Mouse (Mus musculus) ES-E14 (cell line): ENCODE measurements around the gene Eef1akmt1.

Experiments
- CHD2 ChIP-seq: IDR thresholded peaks from 2 replicates; pipeline ENCODE4 v1.6.1; 2014; ENCODE audit warnings: mild to moderate bottlenecking, low read depth, low read length, inconsistent platforms
- HCFC1 ChIP-seq: IDR thresholded peaks from 2 replicates; pipeline ENCODE4 v1.6.1; 2012; ENCODE audit warnings: low read length, inconsistent platforms, borderline replicate concordance; ENCODE audit not compliant: insufficient read depth
- MAFK ChIP-seq: IDR thresholded peaks from 2 replicates; pipeline ENCODE4 v1.6.1; 2014; ENCODE audit warnings: mild to moderate bottlenecking, low read depth, low read length, inconsistent platforms; ENCODE audit not compliant: insufficient read depth
- ZC3H11A ChIP-seq: IDR thresholded peaks from 2 replicates; pipeline ENCODE4 v1.6.1; 2012; ENCODE audit warnings: low read depth, mild to moderate bottlenecking, inconsistent platforms, low read length, borderline replicate concordance
- ZNF384 ChIP-seq: IDR thresholded peaks from 2 replicates; pipeline ENCODE4 v1.6.1; 2012; ENCODE audit warnings: low read depth, low read length, inconsistent platforms

- TF ChIP-seq ZC3H11A (no peak), ZNF384 (no peak), MAFK (no peak), HCFC1 (no peak), CHD2 (no peak)
Observed at GRCm38 (mm10) chr14:57503729-57504128, 67.7 kb downstream of the Eef1akmt1 start.
